Mouse (Mus musculus) kidney, adult 18-20 months (tissue): ENCODE results near the gene Immp2l.

ENCODE experiments used
- DNase-seq: peaks from one replicate; pipeline ENCODE4 v3.0.0; 2021

Immp2l gene

DNA sequence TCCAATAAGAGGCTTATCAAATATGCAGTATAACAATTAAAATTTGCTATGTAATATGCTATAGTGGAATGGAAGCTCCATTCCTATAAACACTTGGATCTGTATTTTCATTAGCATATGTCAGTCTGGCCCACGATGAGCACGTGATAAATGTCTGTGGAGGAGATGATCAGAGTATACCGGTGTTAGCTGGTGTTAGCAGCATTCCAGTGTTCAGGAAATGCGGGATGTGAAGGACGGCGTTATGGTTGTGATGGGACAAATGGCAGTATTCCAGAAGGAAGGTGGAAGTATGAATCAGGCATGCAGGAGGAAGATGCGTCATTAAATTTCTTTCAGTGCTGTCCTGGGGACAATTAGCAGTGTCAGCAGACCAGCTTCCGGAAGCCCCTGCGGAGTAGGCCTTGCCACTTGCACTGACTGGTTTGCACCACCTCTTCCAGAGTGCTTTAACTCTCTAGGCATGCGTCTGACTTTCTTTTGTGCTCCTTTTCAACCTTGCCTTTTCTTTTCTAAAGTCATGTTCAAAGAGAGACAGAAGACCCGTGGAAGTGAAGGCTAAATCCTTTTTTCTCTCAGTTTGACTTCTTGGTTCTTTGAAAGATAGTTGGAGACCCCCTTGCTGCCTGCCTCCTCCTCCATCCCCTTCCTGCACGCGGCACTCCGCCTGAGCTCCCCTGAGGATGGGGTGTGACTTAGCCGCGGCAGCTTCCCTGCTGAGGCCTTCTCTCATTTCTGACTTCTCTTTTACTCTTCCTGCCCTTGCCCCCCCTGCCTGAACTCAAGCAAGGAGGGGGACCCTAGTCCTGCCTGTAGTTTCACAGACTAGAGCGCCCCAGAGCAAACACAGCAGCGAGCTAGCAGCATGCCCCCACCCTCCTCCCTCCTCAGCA, 541.9 kb downstream of the Immp2l start:
- DNase-seq = no peak

DNA sequence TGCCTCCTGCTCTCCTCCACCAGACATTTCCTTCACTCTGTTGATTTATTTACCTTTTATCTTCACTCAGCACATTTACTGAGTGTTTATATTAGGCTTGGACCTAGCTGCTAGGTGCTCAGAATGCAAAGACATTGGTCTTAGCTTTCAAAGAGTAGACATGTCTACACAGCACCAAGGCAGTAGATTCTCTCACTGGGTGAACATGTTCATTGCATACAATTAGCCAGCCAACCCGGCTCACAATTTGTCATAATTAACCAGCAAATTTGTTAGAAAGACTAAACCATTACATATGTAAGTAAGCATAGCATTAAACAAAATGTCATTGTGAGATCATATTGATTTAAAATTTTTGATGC, 542.5 kb downstream of the Immp2l start:
- no peak for DNase-seq

DNA sequence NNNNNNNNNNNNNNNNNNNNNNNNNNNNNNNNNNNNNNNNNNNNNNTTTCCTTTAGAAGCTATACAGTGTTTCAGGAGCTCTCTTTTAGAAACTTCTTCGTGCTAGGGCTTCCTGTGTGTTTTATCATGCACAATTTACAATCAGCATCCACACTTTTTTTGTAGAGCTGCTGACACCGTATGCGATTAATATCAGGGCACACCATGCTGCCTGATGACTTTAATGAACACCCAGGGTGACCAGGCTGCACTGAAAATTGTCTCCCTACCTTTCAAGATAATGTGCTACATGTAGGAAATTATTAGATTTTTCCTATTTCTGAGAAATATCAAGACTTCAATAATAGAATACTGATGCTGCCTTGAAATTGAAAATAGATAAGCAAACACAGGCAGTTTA, 549.9 kb downstream of the Immp2l start:
- no peak for DNase-seq

DNA sequence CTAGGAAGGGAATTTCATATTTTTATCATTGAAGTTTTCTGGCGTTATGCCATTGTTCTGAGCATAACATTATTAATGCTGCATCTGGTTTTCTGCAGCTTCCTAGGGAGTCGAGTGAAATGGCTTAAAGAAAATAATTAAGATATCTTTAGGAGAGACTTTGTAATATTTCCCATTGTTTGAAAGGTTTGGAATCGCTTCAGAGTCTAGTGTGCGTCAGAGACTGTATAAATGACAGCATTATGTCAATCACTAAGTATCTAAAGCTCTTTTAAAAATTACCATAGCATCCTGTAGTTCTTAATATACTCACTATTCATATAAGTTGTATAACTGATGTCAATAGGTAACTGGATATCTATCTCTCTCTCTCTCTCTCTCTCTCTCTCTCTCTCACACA, 551.3 kb downstream of the Immp2l start:
- DNase-seq = no peak

DNA sequence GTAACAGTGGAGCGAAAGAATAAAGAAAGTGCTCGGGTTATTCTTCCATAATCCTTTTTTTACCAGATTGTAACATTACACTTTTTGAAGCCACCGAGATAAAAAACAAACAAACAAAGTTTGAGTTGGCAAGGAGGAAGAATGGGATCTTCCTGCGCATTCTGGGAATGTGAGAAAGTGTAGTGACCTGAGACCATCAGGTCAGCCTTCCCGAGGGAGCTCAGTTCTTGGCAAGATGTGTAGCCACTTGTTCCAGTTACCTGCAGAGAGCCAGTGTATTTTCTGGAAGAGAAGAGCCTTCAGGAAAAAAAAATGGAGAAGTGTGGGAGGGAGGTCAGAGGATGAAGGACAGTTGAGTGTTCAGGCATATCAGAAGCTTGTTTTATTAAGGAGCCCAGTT, 569.5 kb downstream of the Immp2l start:
- DNase-seq = no peak

DNA sequence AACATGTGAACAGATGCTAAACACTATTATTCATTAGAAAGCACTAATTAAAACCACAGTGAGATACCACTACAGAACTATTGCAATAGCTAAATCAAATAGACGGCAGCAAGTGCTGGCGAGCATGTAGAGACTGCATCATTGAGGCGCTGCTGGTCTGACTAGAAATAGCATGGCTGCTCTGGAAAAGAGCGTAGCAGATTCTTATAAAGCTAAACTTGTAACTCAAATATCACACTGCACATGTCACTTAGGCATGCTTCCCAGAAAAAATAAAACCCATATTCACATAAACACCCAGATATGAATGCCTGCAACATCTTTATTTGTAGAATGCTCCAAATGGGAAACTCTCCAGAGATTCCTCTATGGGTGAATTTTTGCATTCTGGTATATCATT, 570.1 kb downstream of the Immp2l start:
- DNase-seq = no peak

DNA sequence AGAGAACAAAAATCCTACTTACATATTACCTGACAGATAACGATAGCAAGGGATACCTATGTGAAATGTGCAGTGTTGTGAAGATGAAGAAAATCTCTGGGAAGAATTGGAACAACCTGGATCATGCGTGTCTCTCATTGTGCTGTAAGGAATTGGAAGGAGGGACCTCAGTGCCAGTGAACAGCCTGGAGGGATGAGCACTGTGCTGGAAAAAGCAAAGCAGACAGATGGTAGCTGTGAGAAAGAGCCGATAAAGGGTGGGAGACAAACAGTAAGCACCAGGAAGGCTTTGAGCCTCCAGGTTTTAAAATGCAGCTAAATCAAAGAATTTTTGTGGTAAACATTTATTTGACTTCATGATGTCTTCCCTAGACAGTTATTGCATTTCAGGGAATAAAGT, 591.4 kb downstream of the Immp2l start:
- DNase-seq = no peak

DNA sequence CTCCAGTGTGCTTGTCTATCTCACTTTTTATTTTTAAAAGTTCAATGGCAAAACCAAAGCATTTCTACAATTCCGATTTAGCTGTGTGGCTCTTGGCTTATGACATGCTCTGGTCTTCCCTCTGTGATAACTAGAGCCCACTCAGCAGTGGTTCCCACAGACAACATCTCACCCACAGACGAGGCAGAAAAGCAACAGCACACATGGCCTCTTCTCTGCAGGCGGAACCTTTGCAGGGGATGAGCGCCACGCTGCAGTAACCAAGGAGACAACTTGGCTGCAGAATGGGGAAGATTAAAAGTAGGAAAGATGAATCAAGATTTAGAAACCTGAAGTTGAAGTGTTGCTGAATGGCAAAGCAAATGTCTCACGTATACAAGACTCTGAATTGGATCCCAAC, 597.5 kb downstream of the Immp2l start:
- DNase-seq = no peak

DNA sequence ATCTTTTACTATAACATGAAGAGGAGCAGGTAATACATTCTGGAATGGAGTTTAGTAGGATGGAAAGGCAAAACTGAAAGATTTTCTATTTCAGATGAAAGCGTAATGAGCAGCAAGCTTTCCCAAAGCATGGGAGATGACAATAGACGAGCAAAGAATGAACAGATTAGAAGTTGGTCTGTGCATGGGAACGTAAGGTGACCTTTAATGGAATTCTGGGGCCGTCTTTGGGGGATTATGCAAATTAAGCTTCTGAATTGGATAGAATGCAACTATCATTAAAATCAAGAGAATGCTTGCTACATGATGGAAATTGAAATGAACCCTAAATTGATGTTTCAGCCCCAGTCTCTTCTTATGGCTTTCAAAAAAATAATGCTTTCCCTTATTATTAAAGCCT, 619.4 kb downstream of the Immp2l start:
- DNase-seq = no peak

DNA sequence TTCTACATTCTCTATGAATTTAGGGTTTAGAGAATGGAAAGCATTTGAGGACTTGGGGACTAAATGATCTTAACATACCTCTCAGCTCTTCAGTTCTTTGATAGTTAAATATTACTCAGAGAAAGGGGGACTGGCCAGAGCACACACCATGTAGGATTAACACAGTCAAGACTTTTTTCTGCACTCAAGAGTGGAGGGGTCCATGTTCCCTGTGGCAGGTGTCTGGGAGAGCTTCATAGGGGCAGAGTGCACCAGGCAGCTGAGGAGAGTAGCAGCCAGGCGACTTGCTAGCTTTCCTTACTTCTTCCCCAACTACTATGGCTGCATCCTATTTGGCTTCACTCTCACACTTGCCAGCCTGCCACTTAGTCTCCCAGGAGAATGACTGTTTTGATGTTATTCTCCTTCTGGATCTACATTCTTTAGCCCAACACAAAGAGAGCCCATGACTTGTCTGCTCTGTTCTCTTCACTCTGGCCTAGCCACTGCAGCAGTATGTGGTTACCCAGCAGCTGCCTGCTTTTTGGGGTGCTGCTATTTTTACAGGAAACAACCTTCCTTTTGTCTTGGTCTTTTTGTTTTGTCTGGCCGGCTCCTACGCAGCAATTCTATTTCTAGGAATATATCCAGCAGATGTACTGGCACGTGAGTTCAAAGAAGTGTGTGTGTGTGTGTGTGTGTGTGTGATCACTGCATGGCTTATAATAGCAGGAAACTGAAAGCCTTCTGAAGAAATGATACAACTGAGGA, 621.1 kb downstream of the Immp2l start:
- DNase-seq = no peak

DNA sequence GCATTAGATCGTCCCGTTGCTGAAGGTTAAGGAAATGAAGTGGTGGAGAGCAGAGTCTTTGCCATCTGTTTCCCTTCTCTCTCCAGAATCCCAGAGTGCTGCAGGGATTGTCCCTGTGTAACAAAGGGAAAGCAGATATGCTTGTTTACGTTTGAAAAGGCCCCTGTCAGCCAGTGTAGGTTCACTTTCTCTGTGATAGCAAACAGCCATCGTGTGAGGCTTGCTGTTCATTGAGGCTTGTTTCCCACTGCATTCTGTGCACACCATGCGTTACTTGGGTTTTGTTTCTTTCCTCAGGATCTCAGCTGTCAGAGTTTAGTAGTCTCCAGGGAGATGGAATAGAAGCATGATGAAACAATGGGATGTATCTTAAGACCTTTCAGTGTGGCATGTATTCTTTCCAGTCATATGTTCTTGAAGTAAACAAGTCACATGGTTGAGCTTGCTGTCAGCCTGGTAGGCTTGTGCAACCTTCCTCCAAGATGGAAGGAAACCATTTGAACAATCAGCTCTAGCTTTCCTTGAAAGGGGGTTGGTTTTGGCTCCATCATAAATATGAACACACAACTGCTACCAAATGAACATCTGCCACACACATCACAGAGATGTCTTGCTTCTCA, 623.2 kb downstream of the Immp2l start:
- no peak for DNase-seq

DNA sequence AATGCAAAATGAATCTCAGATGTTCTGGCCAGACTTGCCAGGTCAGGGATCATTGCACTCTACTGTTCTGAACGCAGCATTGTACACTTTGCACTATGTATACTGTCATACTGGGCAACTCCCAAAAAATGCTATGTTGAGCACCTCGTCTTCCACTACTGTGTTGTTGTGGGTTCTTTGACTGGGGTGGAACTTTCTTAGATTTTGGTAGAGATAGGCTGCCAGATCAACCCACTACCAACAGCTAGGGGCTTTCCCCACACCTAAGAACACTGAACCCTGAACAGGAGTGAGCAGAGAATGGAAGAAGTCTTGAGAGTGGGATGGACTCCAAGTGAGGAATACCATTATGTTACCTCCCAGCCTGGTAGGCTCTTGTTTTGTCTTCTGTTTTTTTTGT, 623.8 kb downstream of the Immp2l start:
- no peak for DNase-seq

DNA sequence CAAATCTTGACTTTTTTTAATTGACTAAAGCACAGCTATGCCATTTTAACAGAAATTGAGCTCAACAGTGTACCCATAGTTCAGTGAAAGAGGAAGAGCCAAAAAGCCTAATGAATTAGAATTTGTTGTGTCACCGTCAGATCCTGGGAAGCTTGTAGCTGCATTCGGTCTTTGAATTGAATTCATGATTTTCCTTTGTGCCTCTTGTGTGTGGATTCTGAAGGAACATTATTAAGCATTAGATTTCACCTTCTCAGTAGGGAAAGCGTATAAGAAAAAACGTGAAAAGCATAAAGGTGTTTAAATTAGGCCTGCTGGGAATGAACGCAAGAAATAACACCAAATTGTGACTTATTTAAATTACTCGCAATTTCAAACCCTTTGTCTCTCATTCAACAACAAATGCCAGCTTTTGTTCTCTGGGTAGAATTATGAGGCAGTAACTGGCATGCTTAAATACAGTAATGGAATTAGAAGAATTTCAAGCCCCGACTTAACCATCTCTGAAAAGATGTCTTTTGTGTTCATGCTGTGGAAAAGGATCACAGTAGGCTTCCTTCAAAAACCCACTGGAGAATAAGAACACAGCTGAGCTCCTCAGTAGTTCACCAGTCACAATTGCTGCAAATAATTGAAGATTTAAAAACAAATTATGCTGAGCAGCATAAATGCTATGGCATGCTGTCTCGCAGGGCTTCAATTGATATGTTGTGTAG, 626.1 kb downstream of the Immp2l start:
- no peak for DNase-seq

DNA sequence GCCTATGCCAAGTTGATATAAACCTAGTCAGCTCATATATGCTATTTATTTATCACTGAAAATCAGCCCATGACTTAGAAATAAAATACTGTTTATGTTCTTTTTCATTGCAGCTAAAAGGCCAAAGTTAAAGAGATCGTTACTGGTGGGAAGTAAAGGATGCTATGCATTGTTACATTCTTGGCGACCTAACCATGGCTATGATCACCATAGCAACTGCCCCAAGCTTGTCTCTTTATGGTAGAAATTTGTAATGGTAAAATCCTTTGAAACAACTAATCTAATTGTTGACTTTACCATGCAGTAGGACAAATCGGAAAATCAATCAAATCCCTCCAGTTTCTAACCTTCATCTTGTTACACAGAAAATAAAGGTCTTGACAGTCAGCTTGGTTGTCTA, 644.4 kb downstream of the Immp2l start:
- no peak for DNase-seq

DNA sequence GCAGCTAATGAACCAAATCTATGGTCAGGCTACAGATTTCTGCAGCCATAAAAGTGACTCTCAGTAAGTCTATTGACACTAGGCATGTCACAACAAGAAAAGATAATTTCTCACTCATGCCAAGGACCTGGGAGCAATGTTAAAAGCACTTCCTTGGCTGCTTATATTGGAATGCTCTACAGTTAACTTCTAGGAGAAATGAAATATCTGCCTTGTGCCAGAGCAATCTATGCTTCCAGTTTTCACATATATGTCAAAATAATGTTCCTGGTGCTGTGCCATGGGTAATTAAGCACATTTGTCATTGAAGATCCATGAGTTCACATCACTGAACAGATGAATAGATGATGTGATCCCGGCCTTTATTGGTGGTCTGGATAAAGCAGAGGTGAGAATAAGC, 645.6 kb downstream of the Immp2l start:
- no peak for DNase-seq

DNA sequence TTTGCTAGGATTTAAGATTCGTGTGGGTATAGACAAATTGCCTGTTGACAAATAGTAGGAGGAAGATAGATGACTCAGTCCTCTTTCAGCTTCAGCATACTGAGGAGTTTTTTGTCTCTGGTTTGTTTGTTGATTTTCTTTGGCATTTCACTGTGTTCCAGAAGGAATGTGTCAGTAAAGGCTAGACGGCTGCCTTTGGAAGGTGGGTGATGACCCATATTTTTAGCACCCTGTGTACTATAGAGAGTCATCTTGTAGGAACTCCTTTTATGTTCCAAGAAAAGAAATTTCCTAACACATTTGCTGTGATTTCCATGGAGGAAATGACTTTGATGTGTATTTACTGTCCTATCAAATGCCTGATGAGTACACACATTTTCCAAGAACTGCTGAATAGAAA, 651.0 kb downstream of the Immp2l start:
- DNase-seq = no peak

DNA sequence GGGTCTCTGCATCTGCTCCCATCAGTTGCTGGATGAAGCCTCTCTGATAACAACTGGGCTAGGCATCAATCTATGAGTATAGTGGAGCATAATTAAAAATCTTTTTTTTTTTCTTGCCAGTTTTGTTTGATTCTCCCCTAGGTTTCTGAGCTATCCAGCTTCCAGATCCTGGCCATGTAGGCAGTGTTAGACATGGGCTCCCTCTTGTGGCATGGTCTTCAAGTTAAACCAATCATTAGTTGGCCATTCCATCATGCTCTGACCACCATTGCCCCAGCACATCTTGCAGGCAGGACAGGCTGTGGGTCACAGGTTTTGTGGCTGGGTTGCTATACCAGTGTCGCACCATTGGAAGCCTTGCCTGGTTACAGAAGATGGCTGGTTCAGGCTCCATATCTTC, 656.3 kb downstream of the Immp2l start:
- no peak for DNase-seq

DNA sequence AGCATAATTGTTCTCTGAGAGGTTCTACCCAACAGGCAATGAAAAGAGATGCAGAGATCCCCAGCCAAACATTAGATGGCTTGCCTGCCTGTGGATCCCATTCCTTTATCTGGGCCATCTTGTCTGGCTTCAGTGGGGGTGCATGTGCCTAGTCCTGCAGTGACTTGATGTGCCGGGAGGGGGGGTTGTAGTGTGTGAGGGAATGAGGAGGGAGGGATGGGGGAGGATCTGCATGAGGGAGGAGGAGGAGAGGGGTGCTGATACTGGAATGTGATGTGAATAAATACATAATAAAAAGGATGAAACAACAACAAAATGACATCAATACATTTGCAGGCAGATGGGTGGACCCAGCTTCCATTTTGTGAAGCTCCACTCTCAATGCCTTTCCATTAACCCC, 658.3 kb downstream of the Immp2l start:
- DNase-seq = no peak

DNA sequence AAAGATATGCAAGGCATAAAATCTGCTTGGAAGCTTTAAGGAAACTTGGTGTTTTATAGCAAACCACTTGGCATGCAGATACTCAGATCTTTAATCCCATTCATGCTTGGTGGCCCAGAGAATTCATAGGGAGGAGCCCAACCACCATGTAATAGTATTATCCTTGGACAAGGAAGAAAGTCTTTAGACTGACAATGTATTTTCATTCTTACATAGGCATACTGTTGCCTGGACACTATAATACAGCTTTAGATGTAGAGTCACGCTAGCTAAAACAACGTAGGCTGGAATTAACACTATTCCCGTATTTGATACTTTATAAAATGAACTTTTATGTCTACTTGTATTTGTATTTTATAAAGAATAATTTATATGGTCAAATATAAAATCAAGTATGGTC, 665.9 kb downstream of the Immp2l start:
- DNase-seq = no peak

DNA sequence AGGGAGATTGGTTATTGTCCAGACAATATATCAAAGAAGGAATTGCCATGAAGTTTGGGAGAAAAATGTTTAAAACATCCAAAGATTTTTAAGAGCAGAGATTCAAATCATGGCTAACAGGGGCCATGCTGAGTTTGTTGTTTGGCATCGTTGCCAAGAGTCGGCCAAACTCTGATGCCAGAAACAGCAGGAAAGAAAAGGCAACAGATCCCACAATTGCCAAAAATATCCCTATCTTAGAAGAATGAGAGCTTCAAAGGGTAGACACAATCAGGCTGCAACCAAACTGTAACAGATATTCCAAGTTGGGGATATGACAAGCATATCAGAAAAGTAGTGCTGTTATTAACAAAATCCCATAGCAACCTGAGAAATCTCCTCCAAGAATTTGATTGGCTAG, 686.7 kb downstream of the Immp2l start:
- DNase-seq = no peak

DNA sequence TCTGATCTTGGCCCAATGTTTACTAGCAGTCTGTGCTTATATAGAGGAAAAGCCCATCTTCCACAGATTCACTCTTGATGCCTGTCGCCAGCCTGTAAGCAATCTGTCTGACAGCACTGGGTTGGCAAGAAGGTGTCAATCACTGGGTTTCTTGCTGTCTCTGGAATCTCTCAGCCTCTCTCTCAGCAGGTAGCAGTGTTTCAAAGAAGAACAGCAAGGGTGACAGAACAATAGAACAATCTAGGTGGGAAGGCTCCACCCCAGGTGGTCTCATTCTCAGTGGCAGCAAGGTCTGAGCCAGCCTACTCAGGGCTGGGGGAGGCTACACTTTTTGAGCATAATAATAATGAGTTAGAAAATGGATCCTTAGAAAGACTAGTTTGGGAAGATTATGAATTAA, 693.1 kb downstream of the Immp2l start:
- no peak for DNase-seq

DNA sequence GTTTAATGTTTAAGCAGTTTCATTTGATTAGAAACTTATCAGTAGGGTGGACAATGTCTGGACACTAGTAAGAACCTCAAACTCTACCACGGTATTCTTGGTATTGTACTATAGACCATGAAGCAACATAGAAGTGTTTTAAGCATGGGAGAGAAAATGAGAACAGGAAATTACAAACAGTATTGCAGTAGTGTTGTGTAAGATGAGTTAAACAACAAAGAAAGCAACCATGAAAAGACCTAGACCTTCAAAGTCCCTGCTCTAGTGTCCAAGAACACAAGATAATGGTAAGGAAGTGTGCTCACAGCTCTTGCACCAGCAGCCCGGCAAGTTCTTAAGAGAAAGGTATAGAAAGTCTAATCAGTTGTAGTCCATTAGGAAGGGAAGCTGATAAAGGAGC, 700.7 kb downstream of the Immp2l start:
- no peak for DNase-seq

DNA sequence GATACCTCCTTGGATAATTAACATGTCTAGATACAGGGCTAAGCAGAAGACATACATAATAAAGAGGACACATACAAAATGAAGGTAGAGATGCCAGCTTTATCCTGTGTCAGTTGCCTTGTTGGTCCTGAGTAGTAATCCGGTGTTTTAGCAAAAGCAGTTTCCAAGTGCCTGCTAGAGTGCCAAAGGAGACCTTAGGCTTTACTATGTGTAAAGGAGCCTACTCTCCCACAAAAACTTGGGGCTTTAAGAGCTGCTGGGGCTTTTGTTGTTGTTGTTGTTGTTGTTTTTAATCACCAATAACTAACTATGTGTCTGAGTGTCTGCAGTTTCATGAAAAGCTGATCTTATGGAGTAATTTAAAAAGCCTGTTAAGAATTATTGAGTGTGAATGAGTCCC, 702.8 kb downstream of the Immp2l start:
- no peak for DNase-seq

DNA sequence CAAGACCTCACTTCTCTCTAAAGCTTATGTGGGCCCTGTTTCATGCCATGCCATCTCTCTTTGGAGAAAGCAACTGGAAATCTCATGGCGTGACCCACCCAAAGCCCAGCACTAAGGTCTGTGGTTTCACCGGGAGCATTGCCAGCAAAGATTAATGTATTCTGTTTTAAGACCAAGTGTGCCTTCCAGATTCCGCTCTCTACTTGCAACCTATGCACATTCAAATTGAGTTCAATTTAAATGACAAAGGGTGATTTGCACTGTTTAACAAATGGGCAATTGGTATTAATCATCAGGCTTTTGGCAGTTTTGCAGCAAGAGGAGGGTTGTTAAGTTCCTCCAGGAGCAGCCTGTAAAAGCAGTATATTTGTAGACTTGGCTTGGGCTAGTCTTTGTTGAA, 703.3 kb downstream of the Immp2l start:
- DNase-seq = no peak
